Mouse (Mus musculus): ENCODE data around the gene Hist1h2bh. TPM values are rescaled to one million over a fixed set of nuclear protein-coding genes. Genes with fewer than 3 reads are reported as not detected.
"Not testable (repeated sequence)": the region's sequence is repeated elsewhere in the genome, so short reads cannot be mapped to it uniquely, and the experiment has no call there.

The Hist1h2bh gene
- total RNA-seq, 2 experiments from 2014 or later, result 1.2 to 1.9 TPM

DNA sequence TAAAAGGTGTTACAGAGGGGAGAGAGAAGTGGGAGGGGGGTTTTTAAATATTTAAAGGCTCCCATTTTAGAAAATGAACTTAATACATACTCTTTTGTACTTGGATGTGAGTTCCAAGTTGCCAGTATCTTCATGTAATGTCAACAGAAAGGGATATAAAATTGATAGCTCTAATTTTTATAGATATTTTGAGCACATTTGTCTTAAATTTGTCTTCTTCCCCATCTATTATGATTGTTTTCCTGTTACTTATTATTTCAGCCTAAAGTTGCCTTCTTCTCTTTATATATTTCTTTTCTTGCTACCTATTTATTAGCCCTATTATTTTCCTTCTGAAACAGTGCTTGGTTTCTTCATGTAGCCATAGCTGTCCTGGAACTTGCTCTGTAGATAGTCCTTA lies 9.8 kb upstream of the Hist1h2bh start, which contains the start of gene Hist1h1d:
TSS of gene Hist1h1d (plus strand) at position 301 of the 400 bp plus-strand sequence.
- no peak for DNase-seq (ENCODE audit: low spot score in 2 of 2)

DNA sequence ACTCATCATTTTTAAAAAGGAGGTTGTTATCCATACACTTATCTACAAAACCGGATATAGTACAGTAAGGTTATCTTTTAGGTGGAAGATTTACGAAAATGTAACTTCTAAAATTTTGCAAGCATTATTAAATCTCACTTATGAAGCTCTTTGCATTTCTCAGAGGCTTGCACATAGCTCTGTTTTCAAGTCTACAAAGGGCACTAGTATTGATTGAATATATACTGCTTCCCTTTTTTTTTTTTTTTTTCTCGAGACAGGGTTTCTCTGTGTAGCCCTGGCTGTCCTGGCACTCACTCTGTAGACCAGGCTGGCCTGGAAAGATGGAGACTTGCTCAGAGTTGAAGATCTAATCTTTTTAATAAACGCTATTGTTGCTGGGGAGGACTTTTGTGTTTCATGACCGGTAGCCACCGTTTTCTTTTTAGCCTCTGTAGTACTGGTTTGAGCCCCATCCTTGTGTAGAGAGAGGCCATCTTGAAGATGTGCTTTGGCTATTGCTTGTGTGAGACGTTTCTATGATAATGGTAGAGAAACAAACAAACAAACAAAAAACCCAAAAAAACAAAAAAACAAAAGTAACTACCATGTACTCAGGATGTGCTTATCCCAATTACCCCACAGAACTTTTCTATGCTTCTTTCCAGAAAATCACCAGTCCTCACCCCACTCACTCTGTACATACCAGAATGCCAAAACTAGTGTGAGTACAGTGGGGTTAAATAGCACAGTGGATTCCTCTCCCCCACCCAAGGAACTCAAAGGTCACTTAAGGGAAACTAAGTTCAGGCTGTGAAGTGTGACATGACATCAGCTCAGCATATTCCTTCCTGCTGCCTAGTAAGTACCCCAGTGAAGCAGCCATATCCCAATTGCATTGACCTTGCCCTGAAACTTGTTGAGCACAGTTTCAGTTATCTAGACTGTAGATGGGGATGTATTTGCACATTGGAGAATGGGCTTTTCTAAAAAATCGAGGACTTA lies 9.0 kb upstream of the Hist1h2bh start:
- no peak for DNase-seq (ENCODE audit: low spot score in 2 of 2)

DNA sequence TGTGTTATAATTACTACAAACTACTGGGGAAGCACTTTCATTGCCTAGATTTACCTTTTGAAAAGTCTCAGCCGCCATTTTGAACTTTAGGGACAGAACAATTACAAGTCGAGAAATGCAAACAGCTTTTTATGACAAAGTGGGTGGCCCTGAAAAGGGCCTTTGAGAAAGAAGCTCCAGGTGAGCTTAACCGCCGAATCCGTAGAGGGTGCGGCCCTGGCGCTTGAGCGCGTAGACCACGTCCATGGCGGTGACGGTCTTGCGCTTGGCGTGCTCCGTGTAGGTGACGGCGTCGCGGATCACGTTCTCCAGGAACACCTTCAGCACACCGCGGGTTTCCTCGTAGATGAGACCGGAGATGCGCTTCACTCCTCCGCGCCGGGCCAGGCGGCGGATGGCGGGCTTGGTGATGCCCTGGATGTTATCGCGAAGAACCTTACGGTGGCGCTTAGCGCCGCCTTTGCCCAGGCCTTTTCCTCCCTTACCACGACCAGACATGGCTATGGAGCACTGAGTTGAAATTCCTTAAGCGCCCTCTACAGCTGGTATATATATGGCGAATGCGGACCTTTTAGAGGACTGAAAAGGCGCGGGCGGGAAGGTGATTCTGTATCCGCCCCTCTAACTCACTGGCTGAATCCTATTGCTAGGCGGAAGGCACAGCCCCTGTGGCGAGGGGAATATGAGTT lies 8.1 kb upstream of the Hist1h2bh start, which contains the start of gene Hist1h4f:
TSS of gene Hist1h4f (minus strand) at position 503 of the 689 bp plus-strand sequence.
- peak; percentile 84 to 89 for DNase-seq (ENCODE audit: low spot score in 2 of 2)

DNA sequence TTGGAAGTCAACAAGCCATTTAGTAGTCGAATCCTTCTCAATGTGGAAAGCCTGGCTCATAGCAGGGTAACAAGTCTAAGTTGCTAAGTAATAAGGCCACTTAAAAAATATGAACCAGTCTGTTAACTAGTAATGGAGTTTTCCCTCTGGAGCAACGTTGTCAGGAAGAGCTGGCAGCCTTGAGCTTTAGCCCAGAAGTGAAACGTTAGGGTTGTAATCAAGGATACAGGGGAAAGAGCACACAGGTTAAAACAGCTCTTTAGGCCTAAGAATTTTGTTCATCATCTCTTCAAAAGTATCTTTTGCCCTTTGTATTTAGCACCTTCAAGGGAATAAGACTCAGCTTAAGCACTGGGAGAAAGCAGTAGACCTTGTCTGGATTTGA lies 7.6 kb upstream of the Hist1h2bh start:
- DNase-seq (ENCODE audit: low spot score in 2 of 2), result no peak

DNA sequence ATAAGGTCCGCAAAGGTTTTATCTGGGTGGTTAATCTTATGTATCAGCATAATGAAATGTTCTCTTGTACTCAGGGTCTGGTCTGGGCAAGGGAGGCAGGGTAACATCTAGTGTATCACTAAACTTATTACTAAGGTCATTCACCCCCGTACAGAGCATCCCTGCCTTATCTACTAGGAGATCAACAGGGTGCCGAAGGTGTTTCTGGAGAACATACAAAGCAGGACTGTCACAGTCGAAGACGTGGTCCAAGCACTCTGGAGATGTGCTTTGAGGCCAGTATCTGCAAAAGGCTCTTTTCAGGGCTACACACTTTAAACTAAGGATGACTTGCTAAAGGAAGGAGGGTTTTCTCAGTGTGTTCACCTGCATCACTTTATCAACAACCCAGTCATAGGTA lies 3.5 kb upstream of the Hist1h2bh start:
- no peak for DNase-seq (ENCODE audit: low spot score in 2 of 2)

GRCm38 (mm10) chr13:23544787-23545120 lies 1.6 kb upstream of the Hist1h2bh start:
- not testable (repeated sequence) for DNase-seq (ENCODE audit: low spot score in 2 of 2)

DNA sequence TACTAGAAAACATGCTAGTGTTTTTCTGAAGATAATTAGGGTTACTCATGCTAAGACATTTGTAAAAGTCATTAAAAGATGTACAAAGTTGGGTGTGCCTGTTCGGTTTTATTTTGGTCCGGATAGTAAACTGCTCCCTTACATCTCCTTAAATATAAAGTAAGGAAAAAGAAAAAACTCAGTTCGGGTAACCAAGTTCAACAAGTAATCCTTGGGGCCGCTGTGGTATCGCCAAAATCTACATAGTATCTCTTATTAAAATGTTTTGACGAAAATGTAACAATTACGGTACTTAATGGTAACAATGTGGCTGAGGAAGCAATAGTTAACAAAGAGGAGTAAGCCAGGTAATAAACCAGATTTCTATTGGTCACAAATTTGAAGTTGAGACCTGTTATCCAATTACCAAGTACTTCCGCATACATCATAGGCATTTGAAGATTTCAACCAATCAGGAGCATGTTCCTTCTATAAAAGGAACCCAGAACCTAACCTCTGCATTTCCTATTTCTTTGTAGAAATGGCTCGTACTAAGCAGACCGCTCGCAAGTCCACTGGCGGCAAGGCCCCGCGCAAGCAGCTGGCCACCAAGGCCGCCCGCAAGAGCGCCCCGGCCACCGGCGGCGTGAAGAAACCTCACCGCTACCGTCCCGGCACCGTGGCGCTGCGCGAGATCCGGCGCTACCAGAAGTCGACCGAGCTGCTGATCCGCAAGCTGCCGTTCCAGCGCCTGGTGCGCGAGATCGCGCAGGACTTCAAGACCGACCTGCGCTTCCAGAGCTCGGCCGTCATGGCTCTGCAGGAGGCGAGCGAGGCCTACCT lies 984 bp upstream of the Hist1h2bh start, which contains the start of gene Hist1h3f:
TSS of gene Hist1h3f (plus strand) at position 88 of the 822 bp plus-strand sequence.
- DNase-seq (ENCODE audit: low spot score in 2 of 2), result peak; percentile 77 to 95

- DNase-seq (ENCODE audit: low spot score in 2 of 2), result not testable (repeated sequence)
Measured at GRCm38 (mm10) chr13:23542225-23542980, 789 bp downstream of the Hist1h2bh start.

GRCm38 (mm10) chr13:23541497-23541896 lies 1.7 kb downstream of the Hist1h2bh start:
- DNase-seq (ENCODE audit: low spot score in 2 of 2), result no peak

- DNase-seq (ENCODE audit: low spot score in 2 of 2), result not testable (repeated sequence)
Measured at GRCm38 (mm10) chr13:23539821-23540220, 3.4 kb downstream of the Hist1h2bh start.

DNA sequence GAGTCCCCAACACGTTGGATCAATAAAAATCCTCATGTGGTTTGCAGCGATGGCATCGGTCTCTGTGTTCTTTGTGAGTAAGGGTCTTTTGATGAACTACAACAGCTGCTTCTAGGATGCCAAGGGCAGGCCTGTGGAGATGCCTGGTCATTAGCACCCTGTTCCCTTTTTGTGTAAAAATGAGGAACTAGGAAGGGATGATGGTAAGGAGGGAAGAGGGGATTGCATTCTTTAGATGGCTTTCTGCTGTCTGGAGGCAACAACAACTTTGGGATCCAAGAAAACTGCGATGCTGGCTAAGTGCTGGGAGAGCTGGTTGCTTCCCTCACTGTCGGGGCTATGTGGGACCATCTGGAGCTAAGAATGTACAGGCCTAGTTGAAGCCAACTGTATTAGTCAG lies 4.9 kb downstream of the Hist1h2bh start:
- DNase-seq (ENCODE audit: low spot score in 2 of 2), result no peak

GRCm38 (mm10) chr13:23537006-23537710 lies 6.0 kb downstream of the Hist1h2bh start:
- DNase-seq (ENCODE audit: low spot score in 2 of 2), result no peak

- DNase-seq (ENCODE audit: low spot score in 2 of 2), result no peak
Measured at GRCm38 (mm10) chr13:23536076-23536822, 6.9 kb downstream of the Hist1h2bh start.

GRCm38 (mm10) chr13:23535137-23536075 lies 7.8 kb downstream of the Hist1h2bh start, which contains the start of gene Hist1h3g:
TSS of gene Hist1h3g (plus strand) at chr13:23535422.
- peak; percentile 87 to 96 for DNase-seq (ENCODE audit: low spot score in 2 of 2)

DNA sequence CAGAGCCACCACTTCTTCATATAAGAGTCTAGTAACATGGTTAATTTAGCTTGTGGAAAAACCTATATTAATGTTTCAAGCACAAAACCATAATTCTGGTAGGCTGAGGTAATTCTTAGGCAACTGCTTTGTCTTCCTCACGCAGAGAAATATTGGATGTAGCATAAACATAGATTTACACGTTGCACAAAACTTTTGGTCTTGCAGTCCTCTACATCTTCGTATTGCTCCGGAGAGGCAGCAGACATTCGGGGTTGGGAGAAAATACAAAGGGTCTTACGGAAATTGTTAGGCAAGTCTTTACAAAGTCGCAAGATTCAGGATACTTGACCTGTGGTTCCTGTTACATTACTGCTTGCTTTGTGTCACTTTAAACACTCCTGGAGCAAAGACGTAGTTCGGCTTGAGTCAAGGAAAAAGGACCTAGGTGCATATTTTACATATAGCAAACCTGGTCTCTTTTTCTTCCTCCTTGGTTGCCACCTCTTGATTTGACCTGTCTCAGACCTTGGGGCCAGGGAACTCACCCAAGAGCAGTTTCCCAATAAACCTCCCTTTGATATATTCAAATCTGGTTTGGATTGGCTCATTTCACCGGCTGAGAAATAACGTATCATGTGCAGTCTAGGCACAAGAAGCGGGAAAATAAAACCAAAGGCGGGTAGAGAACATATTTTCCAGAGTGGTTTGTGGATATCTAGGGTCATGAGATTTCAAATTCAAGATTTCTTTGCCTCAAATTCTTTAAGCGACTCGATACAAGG lies 8.6 kb downstream of the Hist1h2bh start:
- peak in 1 of 2 experiments; percentile 56 for DNase-seq (ENCODE audit: low spot score in 2 of 2)

DNA sequence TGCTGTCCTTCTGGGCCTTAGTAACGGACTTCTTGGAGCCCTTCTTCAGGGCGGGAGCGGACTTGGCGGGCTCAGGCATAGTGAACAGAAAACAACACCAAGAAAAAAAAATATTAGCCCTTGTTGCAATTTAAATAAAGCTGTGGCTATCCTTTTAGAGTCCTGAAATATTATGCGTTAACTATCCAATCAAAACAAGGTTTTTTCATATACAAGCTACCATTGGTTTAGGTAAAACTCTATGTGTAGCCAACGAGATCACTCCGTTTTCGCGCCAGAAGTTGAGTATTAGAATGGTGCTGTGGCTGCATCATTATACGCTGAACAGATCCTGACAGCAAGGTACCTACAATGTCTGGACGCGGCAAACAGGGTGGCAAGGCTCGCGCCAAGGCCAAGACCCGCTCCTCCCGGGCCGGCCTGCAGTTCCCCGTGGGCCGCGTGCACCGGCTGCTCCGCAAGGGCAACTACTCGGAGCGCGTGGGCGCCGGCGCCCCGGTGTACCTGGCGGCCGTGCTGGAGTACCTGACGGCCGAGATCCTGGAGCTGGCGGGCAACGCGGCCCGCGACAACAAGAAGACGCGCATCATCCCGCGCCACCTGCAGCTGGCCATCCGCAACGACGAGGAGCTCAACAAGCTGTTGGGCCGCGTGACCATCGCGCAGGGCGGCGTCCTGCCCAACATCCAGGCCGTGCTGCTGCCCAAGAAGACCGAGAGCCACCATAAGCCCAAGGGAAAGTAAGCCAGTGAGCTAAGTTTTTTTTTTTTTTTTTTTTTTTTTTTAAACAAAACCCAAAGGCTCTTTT lies 9.4 kb downstream of the Hist1h2bh start, which contains the start of gene Hist1h2af:
TSS of gene Hist1h2af (plus strand) at position 347 of the 808 bp plus-strand sequence.
- peak in 1 of 2 experiments; percentile 88 for DNase-seq (ENCODE audit: low spot score in 2 of 2)
